Mouse (Mus musculus) CH12.LX (cell line): Measurements from ENCODE around the gene Tmem234.

Source experiments
- BHLHE40 ChIP-seq: IDR thresholded peaks from 2 replicates; pipeline ENCODE4 v1.6.1; 2011; ENCODE audit warnings: mild to moderate bottlenecking, low read depth, low read length, improper control_type of control experiment
- CHD2 ChIP-seq: IDR thresholded peaks from 2 replicates; pipeline ENCODE4 v1.6.1; 2011; ENCODE audit warnings: low read length, improper control_type of control experiment
- CTCF ChIP-seq, 2 experiments: IDR thresholded peaks in 1 of 2; conservative IDR thresholded peaks in 1 of 2; 2 replicates each; pipeline ENCODE4 v1.5.1; 2011 to 2012; ENCODE audit warnings: low read depth in 2 of 2, low read length in 2 of 2, improper control_type of control experiment in 1 of 2, inconsistent platforms in 1 of 2, mild to moderate bottlenecking in 1 of 2, moderate library complexity in 1 of 2
- E2F4 ChIP-seq: IDR thresholded peaks from 2 replicates; pipeline ENCODE4 v1.6.1; 2011; ENCODE audit warnings: low read depth, low read length, improper control_type of control experiment; ENCODE audit not compliant: insufficient replicate concordance
- ELF1 ChIP-seq: IDR thresholded peaks from 2 replicates; pipeline ENCODE4 v1.6.1; 2014; ENCODE audit warnings: low read depth, mild to moderate bottlenecking, inconsistent platforms, low read length, improper control_type of control experiment
- EP300 ChIP-seq: IDR thresholded peaks from 2 replicates; pipeline ENCODE4 v1.6.1; 2011; ENCODE audit warnings: low read length, improper control_type of control experiment
- HCFC1 ChIP-seq: IDR thresholded peaks from 2 replicates; pipeline ENCODE4 v1.6.1; 2012; ENCODE audit warnings: low read depth, mild to moderate bottlenecking, inconsistent platforms, low read length, improper control_type of control experiment
- MAX ChIP-seq: IDR thresholded peaks from 2 replicates; pipeline ENCODE4 v1.6.1; 2011; ENCODE audit warnings: low read length, improper control_type of control experiment
- MAZ ChIP-seq: IDR thresholded peaks from 2 replicates; pipeline ENCODE4 v1.6.1; 2012; ENCODE audit warnings: low read depth, mild to moderate bottlenecking, inconsistent platforms, low read length, improper control_type of control experiment, moderate library complexity
- MEF2A ChIP-seq: IDR thresholded peaks from 2 replicates; pipeline ENCODE4 v1.6.1; 2014; ENCODE audit warnings: low read depth, mild to moderate bottlenecking, inconsistent platforms, low read length, improper control_type of control experiment, borderline replicate concordance
- NELFE ChIP-seq: IDR thresholded peaks from 2 replicates; pipeline ENCODE4 v1.6.1; 2011; ENCODE audit warnings: low read depth, low read length, improper control_type of control experiment
- POLR2A ChIP-seq: IDR thresholded peaks from 2 replicates; pipeline ENCODE4 v1.6.1; 2011; ENCODE audit warnings: low read depth, mild to moderate bottlenecking, improper control_type of control experiment, low read length
- POLR2AphosphoS2 ChIP-seq: IDR thresholded peaks from 2 replicates; pipeline ENCODE4 v1.6.1; 2011; ENCODE audit warnings: low read depth, low read length, improper control_type of control experiment
- ZC3H11A ChIP-seq: IDR thresholded peaks from 2 replicates; pipeline ENCODE4 v1.6.1; 2012; ENCODE audit warnings: low read depth, mild to moderate bottlenecking, inconsistent platforms, low read length, improper control_type of control experiment

DNA sequence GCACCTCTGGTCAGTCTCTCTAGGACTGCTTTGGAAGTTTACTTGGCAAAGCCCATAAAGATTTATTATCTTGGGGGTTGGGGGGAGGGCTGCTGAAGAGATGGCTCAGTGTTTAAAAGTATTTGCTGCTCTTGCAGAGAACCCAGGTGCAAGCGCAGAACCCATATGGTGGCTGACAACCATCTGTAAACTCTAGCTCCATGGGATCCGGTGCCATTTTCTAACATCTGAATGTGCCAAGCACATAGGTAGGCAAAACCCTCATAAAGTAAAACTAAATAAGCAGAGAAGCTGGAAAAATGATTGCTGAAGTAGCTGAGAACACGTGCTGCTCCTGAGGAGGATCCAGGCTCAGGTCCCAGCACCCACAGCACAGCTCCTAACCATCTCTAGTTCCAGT, 61.1 kb downstream of the Tmem234 start:
- no peak for TF ChIP-seq CTCF (conservative IDR thresholded peaks at IDR 0.05 in 1 of 2, IDR thresholded peaks at IDR 0.05 in 1 of 2; ENCODE audit: low read depth in 2 of 2, low read length in 2 of 2)
- TF ChIP-seq MAZ: no peak
- TF ChIP-seq HCFC1: no peak
- no peak for TF ChIP-seq POLR2AphosphoS2
- no peak for TF ChIP-seq E2F4
- no peak for TF ChIP-seq MAX
- no peak for TF ChIP-seq ZC3H11A
- TF ChIP-seq EP300: no peak
- no peak for TF ChIP-seq MEF2A
- TF ChIP-seq CHD2: no peak
- no peak for TF ChIP-seq BHLHE40
- no peak for TF ChIP-seq POLR2A
- no peak for TF ChIP-seq NELFE
- no peak for TF ChIP-seq ELF1
